ENCODE assay signal across 9 mouse cellular contexts in genomic region chr4:109983281-109984001, GRCm38 (mm10). TPM values are rescaled to one million over a fixed set of nuclear protein-coding genes. Genes with fewer than 3 reads are reported as not detected.
DNase-seq lines count a peak whose midpoint lies in the region; ATAC-seq lines count a peak whose summit lies in the region.
"Had no signal": no experiment of that assay in that cellular context is flagged by ENCODE, and none has a peak within 500 bp of the region (broad histone marks: within the 10 kb centered on the region; RNA-seq: fewer than 3 reads in every experiment).

No protein-coding gene starts in this region.

- no peak for DNase-seq in kidney, adult 9 months
- DNase-seq in ZHBTc4 (ENCODE audit: low read depth, low spot score): peak; percentile 73
- DNase-seq in urinary bladder, postnatal 14 days (ENCODE audit: low spot score): no peak
- DNase-seq in spleen, postnatal 36 days (ENCODE audit: low spot score in 2 of 2): no peak
- DNase-seq in right cerebral cortex, postnatal 25 days: no peak

- H3K27ac ChIP-seq in kidney, embryonic 14.5 days (ENCODE audit: low read depth, low read length): no peak overlapping the region

- no peaks in the 10 kb centered on the region for H3K36me3 ChIP-seq in kidney, embryonic 14.5 days (ENCODE audit: control insufficient read depth, insufficient read depth, low read length)

- H3K4me3 ChIP-seq in kidney, embryonic 14.5 days (ENCODE audit: low read length): peak overlapping the region; percentile 22

- no peaks in the 10 kb centered on the region for H3K9me3 ChIP-seq in kidney, embryonic 14.5 days (ENCODE audit: control insufficient read depth, low read length)

- peaks cover 94% of the 10 kb centered on the region for H3K27me3 ChIP-seq in kidney, embryonic 14.5 days (ENCODE audit: control insufficient read depth, insufficient read depth, low read length)
- H3K27me3 ChIP-seq: Patski had no signal

- H3K4me1 ChIP-seq in kidney, embryonic 14.5 days (ENCODE audit: control insufficient read depth, insufficient read depth, low read length): peaks cover 14% of the 10 kb centered on the region; the same call in 1 of the 2 replicates

- no peak overlapping the region for H3K9ac ChIP-seq in kidney, embryonic 14.5 days (ENCODE audit: low read depth, low read length)

- 1% methylated on average over 46 of the region's 49 CpGs for WGBS in kidney, embryonic 14.5 days

- H3K4me2 ChIP-seq in kidney, embryonic 14.5 days (replicated peaks; ENCODE audit: low read depth, low read length): no peak overlapping the region

- ATAC-seq in kidney, embryonic 14.5 days (ENCODE audit: low FRiP score, low TSS enrichment): peak; percentile 21; the same call in 1 of the 2 replicates
- peak; percentile 31 for ATAC-seq in granulocyte monocyte progenitor cell, adult 5-6 weeks (replicated peaks; ENCODE audit: poor library complexity, severe bottlenecking)
- ATAC-seq in megakaryocyte progenitor cell, adult 5-6 weeks (replicated peaks; ENCODE audit: poor library complexity): peak; percentile 18; the same call in 1 of the 2 replicates
- ATAC-seq: Patski had no signal

RNA-seq across cellular contexts. Expression of gene Dmrta2, which starts 5.6 kb away (rescaled TPM):
- polyA plus RNA-seq in kidney, embryonic 14.5 days (2014; fragmentation: Nextera tagmentation; extraction: Ambion mirVana): 0.14 and 0.30 TPM in 2 replicates
- total RNA-seq in granulocyte monocyte progenitor cell, adult 5-6 weeks (2014; fragmentation: Nextera tagmentation): not detected in 2 replicates
- total RNA-seq in granulocyte monocyte progenitor cell, adult 5-6 weeks (2017): not detected in 2 replicates
- total RNA-seq in megakaryocyte progenitor cell, adult 5-6 weeks (2015): not detected in 2 replicates
- total RNA-seq in megakaryocyte progenitor cell, adult 5-6 weeks (2017): not detected in 2 replicates
